Mouse (Mus musculus) lung, embryonic 14.5 days (tissue): Measurements from ENCODE around the gene Slc6a21. TPM values are rescaled to one million over a fixed set of nuclear protein-coding genes. Genes with fewer than 3 reads are reported as not detected.

Experiments used
- ATAC-seq: fragments of 200-750 bp; cut with Nextera tagmentation; 2 replicates; pipeline ENCODE4 v1.8.0; 2017; ENCODE audit warnings: mild to moderate bottlenecking, moderate TSS enrichment, moderate library complexity; ENCODE audit not compliant: insufficient read depth
- DNase-seq: peaks from one replicate; pipeline ENCODE4 v3.0.0-alpha.2; 2015
- H3K27ac ChIP-seq: fragments of 300-500 bp; sonication (generic); 2 replicates; pipeline ENCODE4 v1.5.1; 2014; ENCODE audit warnings: low read depth, mild to moderate bottlenecking, moderate library complexity
- H3K27me3 ChIP-seq: fragments of 300-500 bp; sonication (generic); 2 replicates; pipeline ENCODE4 v1.6.1; 2014; ENCODE audit warnings: low read length, control low read depth; ENCODE audit not compliant: insufficient read depth
- H3K36me3 ChIP-seq: fragments of 300-500 bp; sonication (generic); 2 replicates; pipeline ENCODE4 v1.6.1; 2014; ENCODE audit warnings: control low read depth; ENCODE audit not compliant: insufficient read depth
- H3K4me1 ChIP-seq: fragments of 300-500 bp; sonication (generic); 2 replicates; pipeline ENCODE4 v1.6.1; 2014; ENCODE audit warnings: antibody characterized with exemption, control low read depth; ENCODE audit not compliant: insufficient read depth
- H3K4me2 ChIP-seq: fragments of 300-500 bp; sonication (generic); 2 replicates; pipeline ENCODE4 v1.6.1; 2014; ENCODE audit warnings: mild to moderate bottlenecking
- H3K4me3 ChIP-seq: fragments of 300-500 bp; sonication (generic); 2 replicates; pipeline ENCODE4 v1.5.1; 2014; ENCODE audit warnings: low read depth, low read length
- H3K9ac ChIP-seq: fragments of 300-500 bp; sonication (generic); 2 replicates; pipeline ENCODE4 v1.6.1; 2014
- H3K9me3 ChIP-seq: fragments of 300-500 bp; sonication (generic); 2 replicates; pipeline ENCODE4 v1.6.1; 2016; ENCODE audit warnings: low read depth, low read length, control low read depth
- CTCF ChIP-seq: IDR thresholded peaks from 2 replicates; pipeline ENCODE4 v1.5.1; 2016; ENCODE audit warnings: antibody characterized with exemption, low read depth
- WGBS: fragments of 180-500 bp; shearing (Covaris S2); extraction: QIAGEN DNeasy Blood & Tissue Kit; methylation state at CpG from one replicate; pipeline ENCODE4 v1.1.7; 2014; 5-methylcytosine and 5-hydroxymethylcytosine counted together
- polyA plus RNA-seq: library from polyadenylated mRNA; unstranded; fragments of >200 nt; fragmentation: Nextera tagmentation; extraction: Ambion mirVana; gene quantifications from 2 replicates; pipeline ENCODE4 v1.2.1, GENCODE M21; 2014

Slc6a21 gene
- polyA plus RNA-seq, 1 experiment from 2014 or later: not detected

DNA sequence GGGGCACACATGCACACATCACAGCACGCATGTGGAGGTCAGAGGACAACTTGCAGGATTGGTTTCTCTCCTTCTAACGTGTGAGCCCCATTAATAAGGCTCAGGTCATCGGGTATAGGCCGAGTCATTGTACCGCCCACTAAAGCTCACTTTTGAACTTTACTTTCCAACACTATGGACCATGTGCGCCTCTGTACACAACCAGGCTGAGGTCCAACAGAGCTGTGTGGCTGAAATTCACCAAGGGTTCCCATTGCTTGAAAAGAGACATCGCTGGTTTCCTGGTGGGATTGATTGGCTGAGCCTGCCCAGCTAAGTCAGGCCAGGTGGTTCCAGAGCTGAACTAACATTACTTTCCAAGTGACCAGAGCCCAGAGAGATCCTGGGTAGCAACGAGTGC is 3.6 kb upstream of the Slc6a21 start:
- Histone ChIP-seq H3K4me2 (no peak overlapping the region), H3K4me1 (no peaks in the 10 kb centered on the region), H3K27ac (no peak overlapping the region), H3K9ac (no peak overlapping the region; the same call in 1 of the 2 replicates), H3K9me3 (no peaks in the 10 kb centered on the region), H3K27me3 (no peaks in the 10 kb centered on the region), H3K36me3 (no peaks in the 10 kb centered on the region), H3K4me3 (no peak overlapping the region)
- WGBS: 86% methylated on average over 8 of the region's 8 CpGs
- ATAC-seq (no peak), DNase-seq (no peak)
- no peak for TF ChIP-seq CTCF

DNA sequence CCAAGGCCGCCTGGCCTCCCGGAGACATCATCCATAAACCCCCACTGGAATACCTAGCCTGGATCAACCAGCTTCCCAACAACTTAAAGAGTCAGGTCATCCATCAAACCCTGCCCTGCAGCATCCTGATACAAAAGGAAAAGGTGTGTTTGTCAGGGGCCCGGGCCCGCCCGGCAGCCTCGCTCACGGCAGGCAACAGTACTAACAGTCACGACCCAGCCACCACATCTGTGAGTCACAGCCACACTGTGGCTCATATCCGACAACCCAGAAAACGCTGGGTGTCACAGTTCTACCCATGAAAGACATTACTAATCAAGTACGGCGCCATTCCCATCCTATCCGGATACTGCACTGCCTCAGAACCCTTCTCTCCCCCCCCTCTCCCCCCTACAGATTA is 9.2 kb downstream of the Slc6a21 start:
- Histone ChIP-seq H3K9ac (no peak overlapping the region), H3K4me2 (no peak overlapping the region), H3K27me3 (no peaks in the 10 kb centered on the region), H3K4me3 (no peak overlapping the region), H3K27ac (no peak overlapping the region), H3K9me3 (no peaks in the 10 kb centered on the region), H3K4me1 (no peaks in the 10 kb centered on the region), H3K36me3 (no peaks in the 10 kb centered on the region)
- DNase-seq (no peak), ATAC-seq (no peak)
- TF ChIP-seq CTCF: no peak
- WGBS: 69% methylated on average over 13 of the region's 13 CpGs

DNA sequence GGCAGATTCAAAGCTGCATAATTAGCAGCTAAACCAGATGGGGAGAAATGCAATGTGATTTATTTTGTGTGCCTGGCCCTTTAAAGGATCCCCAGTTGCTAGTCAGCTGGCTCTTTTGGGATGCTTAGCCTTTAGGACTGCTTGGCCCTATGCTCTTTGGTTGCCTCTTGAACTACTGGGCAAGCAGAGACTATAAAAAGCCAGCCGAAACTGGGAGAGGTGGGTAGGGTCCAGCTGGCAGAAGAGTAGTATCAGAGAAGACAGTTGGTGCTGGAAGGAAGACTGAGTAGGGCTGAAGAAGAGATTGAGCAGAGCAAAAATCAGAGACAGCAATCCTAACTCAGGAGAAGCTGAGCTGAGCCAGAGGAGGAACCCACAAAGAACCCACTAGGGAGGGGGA is 19.3 kb downstream of the Slc6a21 start:
- Histone ChIP-seq H3K27ac (no peak overlapping the region), H3K4me3 (no peak overlapping the region), H3K27me3 (no peaks in the 10 kb centered on the region), H3K4me2 (no peak overlapping the region), H3K9ac (no peak overlapping the region), H3K36me3 (no peaks in the 10 kb centered on the region), H3K9me3 (no peaks in the 10 kb centered on the region), H3K4me1 (no peaks in the 10 kb centered on the region)
- WGBS: 77% methylated on average over 1 of the region's 1 CpGs
- no peak for ATAC-seq
- no peak for TF ChIP-seq CTCF
- no peak for DNase-seq

DNA sequence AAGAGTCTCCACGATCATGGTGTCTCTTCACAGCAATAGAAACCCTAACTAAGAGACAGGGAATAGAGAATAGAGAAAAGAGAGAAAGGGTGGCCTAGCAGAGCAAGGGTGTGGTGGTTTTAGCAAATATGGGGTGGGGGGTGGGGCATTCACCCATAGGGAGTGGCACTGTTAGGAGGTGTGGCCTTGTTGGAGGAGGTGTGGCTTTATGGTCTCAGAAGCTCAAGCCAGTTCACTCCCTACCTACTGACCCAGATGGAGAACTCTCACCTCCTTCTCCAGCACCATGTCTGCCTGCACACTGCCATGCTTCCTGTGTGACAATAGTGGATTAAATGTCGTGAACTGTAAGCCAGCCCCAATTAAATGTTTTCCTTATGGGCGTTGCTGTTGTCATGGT is 20.2 kb downstream of the Slc6a21 start:
- ATAC-seq: no peak
- no peaks in the 10 kb centered on the region for H3K9me3 ChIP-seq
- H3K4me1 ChIP-seq: no peaks in the 10 kb centered on the region
- no peaks in the 10 kb centered on the region for H3K36me3 ChIP-seq
- H3K4me3 ChIP-seq: no peak overlapping the region
- no peak overlapping the region for H3K27ac ChIP-seq
- no peak for TF ChIP-seq CTCF
- H3K9ac ChIP-seq: no peak overlapping the region
- 62% methylated on average over 3 of the region's 3 CpGs for WGBS
- DNase-seq: no peak
- no peaks in the 10 kb centered on the region for H3K27me3 ChIP-seq
- H3K4me2 ChIP-seq: no peak overlapping the region

DNA sequence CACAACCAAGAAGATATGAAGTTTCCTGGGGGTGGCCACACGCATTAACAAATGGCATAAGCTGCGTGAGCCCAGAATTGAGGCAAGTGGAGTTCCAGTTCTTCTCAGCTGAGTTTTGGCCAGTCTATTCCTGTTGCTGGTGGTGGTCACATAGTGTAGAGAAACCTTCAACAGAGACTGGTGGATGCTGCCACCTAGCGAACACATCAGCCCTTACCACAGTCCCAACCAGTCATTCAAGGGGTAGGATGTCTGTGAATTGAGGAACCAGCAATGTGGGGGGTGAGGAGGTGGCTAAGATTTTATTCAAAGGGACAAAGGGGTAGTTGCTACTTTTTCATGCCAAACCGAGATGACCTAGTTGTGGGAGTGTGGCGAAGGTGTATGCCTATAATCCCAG is 22.4 kb downstream of the Slc6a21 start:
- WGBS: 13% methylated on average over 5 of the region's 5 CpGs
- TF ChIP-seq CTCF: peak; percentile 85

DNA sequence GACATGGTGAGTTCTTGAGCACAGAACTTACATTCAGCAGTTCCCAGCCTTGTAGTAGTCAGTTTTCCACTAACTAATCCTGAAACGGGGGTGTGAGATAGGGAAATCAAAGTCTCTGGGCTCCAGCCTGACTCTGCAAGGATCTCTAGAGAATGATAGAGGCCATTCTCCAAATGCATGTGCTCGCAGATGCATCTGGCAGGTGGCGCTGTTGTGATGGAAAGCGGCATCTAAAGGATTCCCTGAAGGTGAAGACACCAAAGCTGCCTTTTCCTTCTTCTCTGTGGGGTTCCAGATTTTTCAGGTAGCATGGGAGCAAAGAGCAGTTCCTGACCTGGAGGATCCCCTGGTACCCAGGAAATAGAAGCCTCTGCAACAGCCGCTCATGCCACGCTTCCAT is 23.0 kb downstream of the Slc6a21 start:
- H3K4me1 ChIP-seq: no peaks in the 10 kb centered on the region
- H3K4me3 ChIP-seq: no peak overlapping the region
- no peaks in the 10 kb centered on the region for H3K9me3 ChIP-seq
- H3K27me3 ChIP-seq: no peaks in the 10 kb centered on the region
- DNase-seq: peak; percentile 83
- no peak overlapping the region for H3K4me2 ChIP-seq
- WGBS: 16% methylated on average over 6 of the region's 6 CpGs
- TF ChIP-seq CTCF: peak; percentile 77
- H3K27ac ChIP-seq: no peak overlapping the region
- peak; percentile 7; the same call in 1 of the 2 replicates for ATAC-seq
- peaks cover 8% of the 10 kb centered on the region for H3K36me3 ChIP-seq
- no peak overlapping the region for H3K9ac ChIP-seq

More for the DNA sequence above, 22.4 kb downstream of the Slc6a21 start:
- Histone ChIP-seq H3K9ac (no peak overlapping the region), H3K4me3 (no peak overlapping the region), H3K27me3 (no peaks in the 10 kb centered on the region), H3K4me1 (no peaks in the 10 kb centered on the region), H3K4me2 (no peak overlapping the region), H3K9me3 (no peaks in the 10 kb centered on the region), H3K36me3 (peaks cover 8% of the 10 kb centered on the region), H3K27ac (no peak overlapping the region)
- ATAC-seq (peak; percentile 91), DNase-seq (peak; percentile 90)

DNA sequence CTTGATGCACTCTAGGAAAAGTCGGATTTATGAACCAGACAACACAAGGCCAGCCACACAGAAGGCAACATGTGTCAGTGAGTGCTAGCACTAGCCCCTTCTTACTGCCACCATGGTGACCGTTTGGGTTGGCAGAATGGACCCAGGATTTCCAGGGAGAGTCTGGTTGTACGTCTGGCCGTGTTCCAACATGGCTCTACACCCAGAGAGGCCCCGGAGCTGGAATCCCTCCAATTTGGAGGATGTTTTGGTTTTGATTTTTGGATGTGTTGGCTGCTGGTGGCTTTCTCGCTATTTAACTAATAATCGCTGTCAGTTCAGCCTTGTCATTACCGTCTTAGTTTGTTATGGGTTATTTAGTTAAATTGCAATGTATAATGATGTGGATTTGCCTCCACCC is 25.3 kb downstream of the Slc6a21 start:
- H3K4me1 ChIP-seq: no peaks in the 10 kb centered on the region
- DNase-seq (peak; percentile 74), ATAC-seq (no peak)
- H3K27ac ChIP-seq: no peak overlapping the region
- no peak overlapping the region for H3K4me3 ChIP-seq
- WGBS: 52% methylated on average over 8 of the region's 8 CpGs
- no peak overlapping the region for H3K4me2 ChIP-seq
- TF ChIP-seq CTCF: no peak
- peaks cover 8% of the 10 kb centered on the region for H3K36me3 ChIP-seq
- no peaks in the 10 kb centered on the region for H3K27me3 ChIP-seq
- no peaks in the 10 kb centered on the region for H3K9me3 ChIP-seq
- no peak overlapping the region for H3K9ac ChIP-seq

DNA sequence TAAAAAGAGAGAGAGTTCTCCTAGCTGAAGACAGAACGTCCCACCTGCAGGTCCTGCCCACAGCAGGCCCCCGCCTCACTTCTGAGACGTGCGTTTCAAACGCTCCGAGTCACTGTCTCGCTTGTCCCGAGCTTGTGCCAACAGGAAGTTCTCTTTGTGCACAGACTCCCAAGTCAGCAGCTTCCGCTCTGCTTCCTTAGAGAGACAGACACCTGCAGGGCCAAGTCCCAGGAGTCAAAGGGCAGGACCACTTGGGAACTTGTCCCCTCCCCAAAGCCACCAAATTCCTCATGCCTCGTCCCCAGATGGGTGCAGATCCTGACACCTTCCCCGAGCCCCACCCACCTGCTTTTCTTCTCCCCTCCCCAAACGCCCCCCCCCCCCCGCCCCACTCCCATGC is 27.6 kb downstream of the Slc6a21 start:
- peak; percentile 37 for DNase-seq
- WGBS: 22% methylated on average over 12 of the region's 13 CpGs
- Histone ChIP-seq H3K27ac (no peak overlapping the region; the same call in 1 of the 2 replicates), H3K4me2 (peak overlapping the region; percentile 36; the same call in 1 of the 2 replicates), H3K36me3 (peaks cover 13% of the 10 kb centered on the region), H3K4me1 (no peaks in the 10 kb centered on the region), H3K27me3 (no peaks in the 10 kb centered on the region), H3K4me3 (no peak overlapping the region), H3K9me3 (no peaks in the 10 kb centered on the region), H3K9ac (no peak overlapping the region)
- ATAC-seq: no peak
- TF ChIP-seq CTCF: no peak
